Mouse (Mus musculus) subcutaneous adipose tissue, adult 2 months (tissue): ENCODE results near the gene Ucp1. TPM values are rescaled to one million over a fixed set of nuclear protein-coding genes. Genes with fewer than 3 reads are reported as not detected.

Experiments used
- polyA plus RNA-seq: library from polyadenylated mRNA; depleted of rRNA; stranded (reverse); fragments of >200 nt; gene quantifications from 2 replicates; pipeline ENCODE4 v1.2.3, GENCODE M21; 2012; ENCODE audit warnings: low replicate concordance; rRNA removed

The Ucp1 gene
- 159 and 455 TPM in 2 replicates for polyA plus RNA-seq

GRCm38 (mm10) chr8:83290176-83290575, at the start of gene Ucp1:
Gene Ucp1 (plus strand): TSS chr8:83290352.

GRCm38 (mm10) chr8:83331899-83332697, 41.9 kb downstream of the Ucp1 start, which contains the start of gene Elmod2:
Gene Elmod2 (minus strand): TSS chr8:83332486.

Other genes starting within 250 kb of the Ucp1 start
- gene Tbc1d9, start 125.0 kb upstream of the Ucp1 start, polyA plus RNA-seq, result 4.9 and 9.0 TPM in 2 replicates
- 0.24 and 1.1 TPM in 2 replicates for gene Gm10645, start 124.2 kb upstream of the Ucp1 start, polyA plus RNA-seq
- 6.6 and 8.1 TPM in 2 replicates for gene Elmod2, start 42.1 kb downstream of the Ucp1 start, polyA plus RNA-seq
- not detected in 2 replicates for gene Mgat4d, start 58.1 kb downstream of the Ucp1 start, polyA plus RNA-seq
- not detected in 2 replicates for gene Clgn, start 99.5 kb downstream of the Ucp1 start, polyA plus RNA-seq
- 10.6 and 15.4 TPM in 2 replicates for gene Scoc, start 168.0 kb downstream of the Ucp1 start, polyA plus RNA-seq
- not detected in 2 replicates for gene Olfr370, start 245.4 kb downstream of the Ucp1 start, polyA plus RNA-seq